Mouse (Mus musculus) ovary, adult 18-20 months (tissue): ENCODE results near the gene Ndufa6.
A peak's percentile ranks its signal among the peaks of the same experiment; 100 is the strongest.

ENCODE experiments used
- DNase-seq: peaks from one replicate; pipeline ENCODE4 v3.0.0; 2022; ENCODE audit warnings: low spot score, mixed read lengths

Gene Ndufa6

GRCm38 (mm10) chr15:82341036-82341501 lies 13.1 kb downstream of the Ndufa6 start:
- peak; percentile 36 for DNase-seq

GRCm38 (mm10) chr15:82340414-82341035 lies 13.6 kb downstream of the Ndufa6 start:
- no peak for DNase-seq

GRCm38 (mm10) chr15:82339634-82340254 lies 14.4 kb downstream of the Ndufa6 start:
- no peak for DNase-seq

GRCm38 (mm10) chr15:82339150-82339549 lies 15.0 kb downstream of the Ndufa6 start:
- no peak for DNase-seq

GRCm38 (mm10) chr15:82338593-82339112 lies 15.5 kb downstream of the Ndufa6 start, which contains the start of the genes Naga, Pheta2 and Smdt1:
TSS of gene Naga (minus strand) at chr15:82338925.
TSS of gene Pheta2 (plus strand) at chr15:82338942.
TSS of gene Smdt1 (plus strand) at chr15:82338959.
- peak; percentile 92 for DNase-seq

GRCm38 (mm10) chr15:82337875-82338274 lies 16.2 kb downstream of the Ndufa6 start:
- DNase-seq = no peak

GRCm38 (mm10) chr15:82336629-82337028 lies 17.5 kb downstream of the Ndufa6 start:
- DNase-seq = no peak

- DNase-seq = no peak
Observed at GRCm38 (mm10) chr15:82335194-82335593, 18.9 kb downstream of the Ndufa6 start.

- DNase-seq = no peak
Observed at GRCm38 (mm10) chr15:82325382-82325781, 28.7 kb downstream of the Ndufa6 start.

- DNase-seq = no peak
Observed at GRCm38 (mm10) chr15:82322195-82322594, 31.9 kb downstream of the Ndufa6 start.

- no peak for DNase-seq
Observed at GRCm38 (mm10) chr15:82319613-82320012, 34.5 kb downstream of the Ndufa6 start.

GRCm38 (mm10) chr15:82317839-82318238 lies 36.3 kb downstream of the Ndufa6 start:
- DNase-seq = no peak

GRCm38 (mm10) chr15:82308416-82308815 lies 45.7 kb downstream of the Ndufa6 start:
- no peak for DNase-seq

GRCm38 (mm10) chr15:82307107-82307506 lies 47.0 kb downstream of the Ndufa6 start:
- no peak for DNase-seq
